Mouse (Mus musculus) large intestine, adult 2 months (tissue): ENCODE data around the gene Gm43518. TPM values are rescaled to one million over a fixed set of nuclear protein-coding genes. Genes with fewer than 3 reads are reported as not detected.

Experiments used
- DNase-seq: peaks from one replicate; pipeline ENCODE4 v3.0.0-alpha.2; 2012; ENCODE audit warnings: low read depth, low spot score
- WGBS: fragments of 180-500 bp; shearing (Covaris S2); methylation state at CpG from one replicate; pipeline ENCODE4 v1.1.7; 2018; 5-methylcytosine and 5-hydroxymethylcytosine counted together
- polyA plus RNA-seq: library from polyadenylated mRNA; depleted of rRNA; stranded (reverse); fragments of >200 nt; gene quantifications from 2 replicates; pipeline ENCODE4 v1.2.3, GENCODE M21; 2012; rRNA removed

The Gm43518 gene
- polyA plus RNA-seq, 1 experiment: not detected

DNA sequence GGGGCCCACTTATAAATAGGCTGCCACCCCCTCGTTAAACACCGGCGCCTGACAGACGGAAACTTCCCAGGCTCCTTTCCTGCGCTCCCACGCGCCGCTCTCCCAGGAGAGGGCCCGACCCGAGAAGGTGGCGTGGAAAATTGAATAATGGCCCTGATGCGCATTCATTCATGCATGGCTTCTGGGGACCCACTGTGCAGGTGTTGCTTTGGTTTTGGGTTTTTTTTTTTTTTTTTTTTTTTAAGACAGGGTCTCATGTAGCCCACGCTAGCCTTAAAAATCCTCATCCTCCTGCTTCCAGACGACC is 46.9 kb downstream of the Gm43518 start:
- DNase-seq: no peak
- WGBS: under 1% methylated on average over 14 of the region's 14 CpGs

DNA sequence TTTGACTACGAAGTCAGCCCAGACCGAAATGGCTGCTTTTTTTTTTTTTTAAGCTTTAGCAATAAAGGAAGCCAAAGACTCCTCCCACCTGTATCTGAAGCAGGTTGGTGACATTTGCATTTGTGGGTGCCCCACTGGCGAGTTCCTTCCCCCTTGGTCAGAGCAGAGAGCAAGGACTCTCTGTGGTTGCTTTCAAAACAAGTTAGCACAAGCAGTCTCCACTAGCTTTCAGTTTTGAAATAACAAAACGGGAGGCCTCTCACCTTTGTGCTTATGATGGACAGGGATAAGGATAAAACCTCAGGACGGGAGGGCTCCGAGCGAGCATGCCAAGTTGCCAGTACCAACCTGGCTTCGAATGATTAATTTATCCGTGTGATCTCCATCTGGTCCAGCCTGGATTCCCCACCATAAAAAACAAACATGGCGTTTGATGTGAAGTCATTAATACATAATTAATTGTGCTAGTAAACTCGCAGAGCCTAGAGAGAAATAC is 47.4 kb downstream of the Gm43518 start:
- DNase-seq: no peak
- WGBS: 13% methylated on average over 11 of the region's 11 CpGs

DNA sequence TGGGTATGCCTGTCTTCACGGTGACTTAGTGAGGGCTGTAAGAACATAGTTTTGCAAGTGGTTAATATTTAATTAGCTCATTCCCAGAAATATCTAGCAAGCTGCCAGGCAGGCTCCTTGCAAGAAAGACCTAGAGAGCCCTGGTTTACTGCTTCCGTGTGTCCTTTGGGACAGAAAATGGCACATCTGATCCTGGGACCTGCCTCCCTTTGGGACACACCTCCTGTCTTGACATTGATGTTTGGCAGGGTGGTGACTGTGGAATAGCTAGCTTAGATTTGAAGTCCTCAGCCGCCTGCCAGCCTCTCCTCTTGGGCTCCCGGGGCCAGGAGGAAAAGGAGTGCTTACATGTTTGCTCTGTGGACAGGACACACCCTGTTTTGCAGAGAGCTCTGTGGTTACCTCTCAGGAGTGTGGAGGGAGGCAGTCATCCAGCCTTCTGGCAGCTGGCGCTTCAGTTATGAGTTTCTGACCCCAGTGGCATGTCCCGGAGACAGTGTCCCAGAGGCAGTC is 48.5 kb downstream of the Gm43518 start:
- DNase-seq: no peak
- WGBS: 29% methylated on average over 6 of the region's 6 CpGs

DNA sequence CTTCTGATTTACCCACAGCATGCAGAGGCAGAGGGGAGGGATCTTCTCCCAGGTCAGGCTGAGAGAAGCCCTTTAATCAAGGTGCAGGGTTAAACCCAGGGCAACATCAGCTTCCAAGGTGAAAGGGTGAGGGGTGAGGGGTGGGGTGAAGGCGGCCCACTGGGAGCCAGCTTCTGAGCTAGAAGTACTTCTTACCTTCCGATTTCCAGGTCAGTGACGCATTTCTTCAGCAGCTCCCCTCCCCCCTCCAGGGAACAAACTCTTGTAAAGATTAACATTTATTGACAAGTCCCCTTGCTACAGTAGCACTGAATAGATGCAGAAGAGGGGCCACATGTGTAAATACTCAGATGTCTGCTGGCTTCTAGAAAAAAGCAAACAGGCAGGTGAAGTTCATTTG is 50.0 kb downstream of the Gm43518 start:
- WGBS: 38% methylated on average over 3 of the region's 3 CpGs
- DNase-seq: no peak

DNA sequence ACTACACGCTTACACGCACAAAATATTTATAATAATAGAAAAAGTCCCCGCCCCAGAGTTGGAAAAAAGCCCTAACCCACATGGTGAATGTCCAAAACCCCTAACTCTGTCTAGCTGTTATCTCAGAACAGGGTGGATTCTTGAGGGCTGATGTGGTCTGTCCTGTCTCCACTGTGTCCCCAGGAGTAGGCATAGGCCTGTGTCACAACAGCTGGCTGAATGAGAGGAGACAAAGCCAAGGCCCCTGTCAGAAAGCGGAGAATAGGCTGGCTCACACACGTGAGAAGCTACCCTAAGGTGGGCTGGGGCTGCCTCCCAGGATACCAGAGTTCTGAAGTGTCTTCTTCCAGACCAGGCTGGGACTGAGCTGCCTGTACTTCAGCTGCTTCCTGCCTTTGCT is 50.9 kb downstream of the Gm43518 start:
- 59% methylated on average over 5 of the region's 5 CpGs for WGBS
- DNase-seq: no peak

DNA sequence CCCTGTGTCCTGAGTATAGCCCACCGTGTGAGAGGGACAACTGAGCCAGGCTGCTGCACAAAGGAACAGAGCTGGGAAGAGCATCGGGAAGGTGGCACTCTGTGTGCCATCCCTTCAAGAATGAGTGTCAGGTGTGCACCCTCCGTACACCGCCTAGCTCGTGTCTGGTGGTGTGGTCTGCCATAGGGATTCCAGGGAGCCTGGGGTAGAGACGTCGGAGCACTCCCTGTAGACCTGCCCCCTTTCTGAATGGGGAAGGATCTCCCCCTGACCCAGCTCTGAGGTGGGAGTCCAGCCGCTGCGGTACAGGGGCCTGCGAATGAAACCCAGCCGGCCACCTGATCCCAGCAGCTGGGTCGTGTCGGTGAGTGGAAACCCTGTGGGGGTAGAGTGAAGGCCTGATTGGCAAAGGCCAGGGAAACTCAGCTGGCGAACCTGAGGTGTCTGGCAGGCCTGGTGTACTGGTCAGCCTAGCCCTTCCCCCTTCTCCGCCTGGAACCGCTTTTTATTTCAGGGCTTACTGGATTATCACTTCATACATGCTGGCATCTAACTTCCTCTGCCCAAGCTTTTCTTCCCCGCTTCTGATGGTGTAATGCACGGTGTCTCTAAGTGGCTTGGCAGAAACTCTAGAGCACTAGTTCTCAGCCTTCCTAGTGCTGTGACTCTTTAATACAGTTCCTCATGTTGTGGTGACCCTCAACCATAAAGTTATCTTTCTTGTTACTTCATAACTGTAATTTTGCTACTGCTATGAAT is 52.2 kb downstream of the Gm43518 start:
- 86% methylated on average over 18 of the region's 18 CpGs for WGBS
- DNase-seq: no peak

DNA sequence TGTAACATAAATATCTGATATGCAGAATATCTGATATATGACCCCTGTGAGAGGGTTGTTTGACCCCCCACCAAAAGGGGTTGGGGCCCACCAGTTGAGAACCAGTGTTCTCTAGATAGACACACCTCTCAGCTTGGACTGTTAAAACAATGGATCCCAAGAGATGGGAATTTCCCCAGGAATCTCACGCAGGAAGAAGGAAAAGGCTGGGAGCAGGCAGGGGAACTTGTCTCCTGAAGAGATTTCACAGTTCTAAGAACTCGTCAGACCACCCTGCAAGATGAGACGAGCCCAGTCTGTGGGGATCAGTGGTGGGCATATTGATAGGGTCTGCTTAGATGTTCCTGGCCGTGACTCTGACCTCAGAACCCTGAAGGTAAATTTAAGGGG is 52.8 kb downstream of the Gm43518 start:
- no peak for DNase-seq
- WGBS: 70% methylated on average over 4 of the region's 4 CpGs

DNA sequence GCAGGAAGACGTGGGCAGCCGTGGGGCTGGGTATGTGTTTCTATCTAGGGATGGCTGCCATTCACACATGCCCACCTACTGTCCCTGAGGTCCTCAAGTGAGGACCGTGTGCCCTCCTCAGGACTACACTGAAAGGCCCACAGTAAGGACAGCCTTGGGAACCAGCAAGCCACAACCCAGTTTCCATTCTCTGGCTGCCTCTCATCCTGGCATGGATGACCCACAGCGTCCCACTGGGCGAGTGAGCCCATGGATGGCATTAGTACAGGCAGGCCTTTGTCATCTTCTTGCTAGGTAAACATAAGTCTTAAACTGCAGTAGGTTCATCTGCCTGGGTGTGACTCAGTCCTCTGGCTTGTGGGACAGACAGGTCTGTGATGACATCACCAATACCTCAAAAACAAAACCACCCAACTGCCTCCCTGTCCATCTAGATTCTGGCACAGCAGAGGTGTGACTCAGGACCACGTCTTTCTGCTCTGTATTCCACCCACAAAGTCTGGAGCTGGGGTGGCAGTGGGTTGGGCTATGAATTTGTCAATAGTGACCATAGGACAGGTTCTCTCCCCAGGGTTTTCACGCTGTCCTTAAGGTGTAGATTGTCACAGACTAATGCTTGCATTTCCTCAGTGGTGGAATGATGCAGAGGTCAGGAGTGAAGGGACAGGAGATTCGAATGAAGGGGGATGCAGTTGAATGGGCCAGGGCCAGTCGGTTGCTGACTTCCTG is 53.5 kb downstream of the Gm43518 start:
- DNase-seq: no peak

DNA sequence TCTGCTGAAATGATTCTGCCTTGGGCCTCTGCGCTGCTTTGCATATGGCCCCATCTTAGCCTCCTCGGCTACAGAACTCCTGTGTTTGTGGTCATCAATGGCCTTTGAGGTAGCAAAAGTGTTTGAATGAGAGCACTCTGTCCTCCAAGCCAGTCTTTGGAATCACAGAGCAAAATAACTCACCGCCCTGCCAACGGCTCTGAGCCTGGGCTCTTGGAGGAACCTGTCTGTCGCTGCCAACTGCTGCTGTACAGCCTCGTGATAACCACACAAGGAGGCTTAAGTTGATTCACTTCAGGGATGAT is 54.0 kb downstream of the Gm43518 start:
- DNase-seq: no peak
- WGBS: 67% methylated on average over 6 of the region's 6 CpGs

More for the DNA sequence above, 53.5 kb downstream of the Gm43518 start:
- 72% methylated on average over 9 of the region's 9 CpGs for WGBS

DNA sequence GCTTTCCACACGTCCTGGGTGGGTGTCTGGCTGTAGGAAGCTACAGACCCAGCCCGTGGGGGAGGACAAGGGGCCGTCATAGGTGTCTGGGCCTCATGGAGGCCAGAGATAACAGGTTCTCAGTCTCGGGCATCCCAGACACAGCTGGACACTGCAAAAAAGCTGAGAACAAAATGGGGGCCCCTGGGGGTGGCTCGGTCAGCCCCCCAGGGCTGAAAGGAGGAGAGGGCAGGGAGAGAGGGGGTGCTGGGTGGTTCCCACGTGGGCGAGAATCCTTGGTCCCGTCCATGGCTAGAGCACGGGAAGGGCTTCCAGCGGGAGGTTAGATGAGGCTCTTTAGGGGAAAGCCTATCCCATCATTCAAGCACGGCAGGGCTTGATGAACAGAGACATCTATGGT is 55.6 kb downstream of the Gm43518 start:
- 77% methylated on average over 11 of the region's 11 CpGs for WGBS
- no peak for DNase-seq

DNA sequence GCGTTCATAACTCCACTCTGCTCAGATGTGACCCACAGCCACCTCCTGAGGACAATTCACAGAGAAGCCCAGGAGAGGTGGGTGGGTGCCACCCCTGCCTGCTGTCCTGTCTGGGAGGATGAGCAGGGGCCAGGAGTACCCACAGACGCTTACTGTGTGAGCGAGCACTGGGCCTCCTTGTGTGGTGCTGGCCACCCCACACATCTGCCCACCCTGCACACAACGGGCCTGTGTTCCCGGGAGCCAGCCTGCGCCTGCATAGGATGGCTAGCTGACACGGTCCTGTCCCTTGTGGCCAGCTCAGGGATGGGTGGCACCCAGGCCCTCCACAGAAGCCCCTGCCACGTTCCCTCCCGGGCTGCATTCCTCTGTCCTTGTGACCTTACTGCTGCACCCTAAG is 58.2 kb downstream of the Gm43518 start:
- 88% methylated on average over 9 of the region's 9 CpGs for WGBS
- no peak for DNase-seq

DNA sequence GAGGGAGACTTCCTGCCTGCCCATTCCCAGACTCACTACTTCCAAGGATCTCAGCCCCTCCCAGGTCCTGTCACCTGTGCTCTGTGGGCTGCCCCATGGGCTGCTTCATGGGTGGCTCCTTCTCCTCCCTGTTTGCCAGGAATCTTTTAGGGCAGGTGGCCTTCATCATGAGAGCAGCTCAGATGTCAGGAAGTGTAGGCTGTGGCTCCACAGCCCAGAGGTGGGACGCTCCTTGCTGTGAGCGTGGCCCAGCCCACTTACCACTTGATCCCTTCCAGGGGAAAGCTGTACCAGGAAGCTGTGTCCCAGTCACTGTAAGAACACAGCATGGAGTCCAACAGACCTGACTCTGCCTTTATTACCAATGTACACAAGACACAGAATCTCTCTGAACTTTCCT is 59.7 kb downstream of the Gm43518 start:
- no peak for DNase-seq
- WGBS: 33% methylated on average over 2 of the region's 2 CpGs

DNA sequence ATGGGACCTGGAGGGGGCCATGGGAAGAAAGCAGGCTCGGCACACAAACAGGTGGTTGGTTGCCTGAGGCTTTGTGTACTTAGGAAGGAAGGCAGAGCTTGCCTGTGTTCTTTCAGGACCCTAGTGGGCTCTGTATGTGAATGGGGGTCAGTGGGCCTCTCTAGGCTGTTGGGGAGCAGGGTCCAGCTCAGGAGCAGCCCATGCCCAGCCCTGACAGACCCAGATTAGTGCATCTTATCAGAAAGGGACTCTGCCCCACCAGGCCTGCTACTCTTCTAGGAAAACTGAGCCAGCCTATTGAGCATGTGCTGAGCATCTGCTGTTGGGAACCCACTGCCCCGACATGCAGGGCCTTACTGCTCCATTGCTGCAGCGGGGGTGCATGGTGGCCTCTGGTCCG is 60.3 kb downstream of the Gm43518 start:
- DNase-seq: no peak
- 67% methylated on average over 4 of the region's 4 CpGs for WGBS

Other genes with a start within 250 kb of the Gm43518 start
- gene Clip1, start 242.8 kb upstream of the Gm43518 start, polyA plus RNA-seq: 9.2 and 11.3 TPM in 2 replicates
- gene Zcchc8, start 206.3 kb upstream of the Gm43518 start, polyA plus RNA-seq: 20.0 and 27.6 TPM in 2 replicates
- gene Rsrc2, start 178.0 kb upstream of the Gm43518 start, polyA plus RNA-seq: 10.5 and 14.7 TPM in 2 replicates
- gene Kntc1, start 177.7 kb upstream of the Gm43518 start, polyA plus RNA-seq: 4.5 TPM in 2 replicates
- gene Hcar2, start 61.9 kb upstream of the Gm43518 start, polyA plus RNA-seq: 0.71 and 0.97 TPM in 2 replicates
- gene Hcar1, start 47.4 kb upstream of the Gm43518 start, polyA plus RNA-seq: 3.3 and 3.7 TPM in 2 replicates
- gene Denr, start 20.2 kb upstream of the Gm43518 start, polyA plus RNA-seq: 8.8 and 14.5 TPM in 2 replicates
- 1.2 and 1.6 TPM in 2 replicates for gene Ccdc62, start 3.3 kb downstream of the Gm43518 start, polyA plus RNA-seq
- gene Hip1r, start 46.2 kb downstream of the Gm43518 start, polyA plus RNA-seq: 22.9 and 34.9 TPM in 2 replicates
- 30.6 and 34.3 TPM in 2 replicates for gene Vps37b, start 104.9 kb downstream of the Gm43518 start, polyA plus RNA-seq
- 7.6 and 10.6 TPM in 2 replicates for gene Abcb9, start 168.4 kb downstream of the Gm43518 start, polyA plus RNA-seq
- gene Ogfod2, start 184.9 kb downstream of the Gm43518 start, polyA plus RNA-seq: 37.7 and 41.5 TPM in 2 replicates
- 25.5 and 32.0 TPM in 2 replicates for gene Arl6ip4, start 188.7 kb downstream of the Gm43518 start, polyA plus RNA-seq